In genomic region chr2:69128921-69129395, GRCm38 (mm10) we compare ENCODE assay signal across 8 mouse cellular contexts. TPM values are rescaled to one million over a fixed set of nuclear protein-coding genes. Genes with fewer than 3 reads are reported as not detected.
DNase-seq lines count a peak whose midpoint lies in the region; ATAC-seq and TF ChIP-seq lines count a peak whose summit lies in the region.

No protein-coding gene starts in this region.

- no peak for TF ChIP-seq CTCF in gastrocnemius, adult 2 months (IDR thresholded peaks at IDR 0.05)

- peak overlapping the region; percentile 32 for H3K27ac ChIP-seq in gastrocnemius, adult 2 months
- peak overlapping the region; percentile 30; the same call in 1 of the 2 replicates for H3K27ac ChIP-seq in embryonic facial prominence, embryonic 15.5 days (replicated peaks)
- no peak overlapping the region for H3K27ac ChIP-seq in hindbrain, embryonic 16.5 days (ENCODE audit: low read depth, low read length)
- peak overlapping the region; percentile 86 for H3K27ac ChIP-seq in lung, embryonic 15.5 days
- no peak overlapping the region; the same call in 1 of the 2 replicates for H3K27ac ChIP-seq in neural tube, embryonic 15.5 days (replicated peaks)

- no peaks in the 10 kb centered on the region for H3K9me3 ChIP-seq in embryonic facial prominence, embryonic 15.5 days (replicated peaks)
- no peaks in the 10 kb centered on the region for H3K9me3 ChIP-seq in hindbrain, embryonic 16.5 days (ENCODE audit: control insufficient read depth, low read length)
- no peaks in the 10 kb centered on the region for H3K9me3 ChIP-seq in lung, embryonic 15.5 days
- no peaks in the 10 kb centered on the region for H3K9me3 ChIP-seq in neural tube, embryonic 15.5 days (replicated peaks)

- peak; percentile 73 for ATAC-seq in embryonic facial prominence, embryonic 15.5 days (ENCODE audit: insufficient number of reproducible peaks, low FRiP score, low TSS enrichment, low read depth)
- peak; percentile 91 for ATAC-seq in hindbrain, embryonic 16.5 days
- ATAC-seq in lung, embryonic 15.5 days (ENCODE audit: borderline replicate concordance, extremely low read depth, low FRiP score, low TSS enrichment) = peak; percentile 72; the same call in 1 of the 2 replicates
- ATAC-seq in neural tube, embryonic 15.5 days (ENCODE audit: low FRiP score) = peak; percentile 63; the same call in 1 of the 2 replicates

- 0 out of 2 replicates have a peak, but pooled peaks cover 6% of the 10 kb centered on the region for H3K4me1 ChIP-seq in embryonic facial prominence, embryonic 15.5 days
- H3K4me1 ChIP-seq in hindbrain, embryonic 16.5 days (ENCODE audit: control insufficient read depth, insufficient read depth, low read depth, low read length) = peaks cover 2% of the 10 kb centered on the region; the same call in 1 of the 2 replicates
- H3K4me1 ChIP-seq in lung, embryonic 15.5 days = peaks cover 19% of the 10 kb centered on the region
- peaks cover 9% of the 10 kb centered on the region for H3K4me1 ChIP-seq in neural tube, embryonic 15.5 days

- H3K36me3 ChIP-seq in embryonic facial prominence, embryonic 15.5 days = no peaks in the 10 kb centered on the region
- H3K36me3 ChIP-seq in hindbrain, embryonic 16.5 days (ENCODE audit: control insufficient read depth, insufficient read depth, low read length) = no peaks in the 10 kb centered on the region
- no peaks in the 10 kb centered on the region for H3K36me3 ChIP-seq in lung, embryonic 15.5 days
- H3K36me3 ChIP-seq in neural tube, embryonic 15.5 days = no peaks in the 10 kb centered on the region

- H3K9ac ChIP-seq in embryonic facial prominence, embryonic 15.5 days = no peak overlapping the region
- H3K9ac ChIP-seq in hindbrain, embryonic 16.5 days (ENCODE audit: low read depth, low read length) = no peak overlapping the region
- H3K9ac ChIP-seq in lung, embryonic 15.5 days = no peak overlapping the region
- no peak overlapping the region for H3K9ac ChIP-seq in neural tube, embryonic 15.5 days (replicated peaks)

- H3K4me3 ChIP-seq in gastrocnemius, adult 2 months = peak overlapping the region; percentile 40
- no peak overlapping the region for H3K4me3 ChIP-seq in embryonic facial prominence, embryonic 15.5 days (replicated peaks)
- no peak overlapping the region for H3K4me3 ChIP-seq in hindbrain, embryonic 16.5 days (ENCODE audit: low read length)
- H3K4me3 ChIP-seq in lung, embryonic 15.5 days = no peak overlapping the region
- H3K4me3 ChIP-seq in neural tube, embryonic 15.5 days (replicated peaks) = no peak overlapping the region

- H3K27me3 ChIP-seq in embryonic facial prominence, embryonic 15.5 days = no peaks in the 10 kb centered on the region
- no peaks in the 10 kb centered on the region for H3K27me3 ChIP-seq in hindbrain, embryonic 16.5 days (replicated peaks; ENCODE audit: control insufficient read depth, insufficient read depth, low read length)
- H3K27me3 ChIP-seq in lung, embryonic 15.5 days = no peaks in the 10 kb centered on the region
- H3K27me3 ChIP-seq in neural tube, embryonic 15.5 days (replicated peaks) = no peaks in the 10 kb centered on the region

- intact Hi-C loops in gastrocnemius, adult 2 months (cut with DNase I) = no loop called here

- 0 out of 2 replicates have a peak overlapping the region, but pooled peaks have one; percentile 6 for H3K4me2 ChIP-seq in embryonic facial prominence, embryonic 15.5 days (replicated peaks)
- peak overlapping the region; percentile 1; the same call in 1 of the 2 replicates for H3K4me2 ChIP-seq in hindbrain, embryonic 16.5 days (ENCODE audit: low read length)
- peak overlapping the region; percentile 30; the same call in 1 of the 2 replicates for H3K4me2 ChIP-seq in lung, embryonic 15.5 days
- peak overlapping the region; percentile 29 for H3K4me2 ChIP-seq in neural tube, embryonic 15.5 days

- 26% methylated on average over 10 of the region's 10 CpGs for WGBS in embryonic facial prominence, embryonic 15.5 days
- WGBS in hindbrain, embryonic 16.5 days = 23% methylated on average over 10 of the region's 10 CpGs
- 38% methylated on average over 10 of the region's 10 CpGs for WGBS in lung, embryonic 15.5 days
- WGBS in neural tube, embryonic 15.5 days = 44% methylated on average over 10 of the region's 10 CpGs

- DNase-seq in gastrocnemius, adult 2 months = no peak
- no peak for DNase-seq in gastrocnemius, postnatal 4 days (ENCODE audit: low spot score in 2 of 2)
- DNase-seq in spleen, postnatal 14 days (ENCODE audit: low spot score in 2 of 2) = no peak
- DNase-seq in gastrocnemius, postnatal 10 days = no peak

RNA-seq across cellular contexts. Expression of gene Nostrin, which starts 6.6 kb away (rescaled TPM):
- 1 to 10 TPM; 1.2 to 2.1 TPM for total RNA-seq in gastrocnemius, adult 2 months (2021)
- 1 to 10 TPM; 2.7 to 3.0 TPM for total RNA-seq in gastrocnemius, postnatal 4 days (2021)
- 0.84 and 0.95 TPM in 2 replicates for polyA plus RNA-seq in embryonic facial prominence, embryonic 15.5 days (2015; fragmentation: Nextera tagmentation; extraction: Ambion mirVana)
- 2.1 and 2.4 TPM in 2 replicates for polyA plus RNA-seq in hindbrain, embryonic 16.5 days (2015; fragmentation: Nextera tagmentation; extraction: Ambion mirVana)
- polyA plus RNA-seq in lung, embryonic 15.5 days (2015; fragmentation: Nextera tagmentation; extraction: Ambion mirVana) = 15.2 and 16.3 TPM in 2 replicates
- 2.0 and 3.0 TPM in 2 replicates for polyA plus RNA-seq in neural tube, embryonic 15.5 days (2015; fragmentation: Nextera tagmentation; extraction: Ambion mirVana)
- 1 to 10 TPM; 2.2 to 3.2 TPM for total RNA-seq in gastrocnemius, postnatal 10 days (2021)

Comparison
In these comparisons a context has a peak if more than half of its experiments do, and no peak if none do; other contexts are left out.
1. H3K27ac ChIP-seq: peak in gastrocnemius, adult 2 months (single experiment), embryonic facial prominence, embryonic 15.5 days (single experiment) and lung, embryonic 15.5 days (single experiment); none in hindbrain, embryonic 16.5 days (single experiment) and neural tube, embryonic 15.5 days (single experiment).
2. Peak in every context shown above with its lines, with median percentiles within 50 percentile points of each other: ATAC-seq and H3K4me2 ChIP-seq.